ENCODE assay signal across 8 mouse cellular contexts in the genomic region with DNA sequence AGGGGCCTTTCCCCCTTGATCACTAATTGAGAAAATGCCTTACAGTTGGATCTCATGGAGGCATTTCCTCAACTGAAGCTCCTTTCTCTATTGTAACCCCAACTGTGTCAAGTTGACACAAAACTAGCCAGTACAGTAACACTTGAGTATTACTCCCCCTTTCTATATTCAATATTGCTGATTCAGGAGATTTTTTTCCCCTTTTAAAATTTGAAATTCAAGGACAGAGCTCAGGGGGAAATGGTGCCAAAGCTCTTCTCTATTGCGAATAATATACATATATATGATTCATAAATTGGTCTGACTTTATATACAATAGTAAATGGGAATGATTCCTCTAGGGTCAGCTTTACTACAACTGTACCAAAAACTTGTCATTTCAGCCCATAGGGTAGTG. TPM values are rescaled to one million over a fixed set of nuclear protein-coding genes. Genes with fewer than 3 reads are reported as not detected.
DNase-seq lines count a peak whose midpoint lies in the region; ATAC-seq and TF ChIP-seq lines count a peak whose summit lies in the region.

No protein-coding gene starts in this region.

- H3K4me1 ChIP-seq in heart, postnatal 0 days (ENCODE audit: control insufficient read depth, insufficient read depth), result peaks cover 23% of the 10 kb centered on the region
- peaks cover 0 to 14% of the 10 kb centered on the region in 2 experiments; a peak in 3 of 4 replicates for H3K4me1 ChIP-seq in MEL (ENCODE audit: control insufficient read depth in 1 of 2, insufficient read depth in 2 of 2, low read length in 2 of 2)
- H3K4me1 ChIP-seq in hindbrain, embryonic 11.5 days (replicated peaks; ENCODE audit: control insufficient read depth, insufficient read depth, low read length), result no peaks in the 10 kb centered on the region
- peaks cover 36% of the 10 kb centered on the region for H3K4me1 ChIP-seq in midbrain, embryonic 10.5 days

- H3K79me2 ChIP-seq in MEL (ENCODE audit: control insufficient read depth, insufficient read depth, low read length, poor library complexity), result peaks cover 16% of the 10 kb centered on the region

- H3K4me3 ChIP-seq in heart, postnatal 0 days (ENCODE audit: low read depth, low read length), result peak overlapping the region; percentile 84
- peak overlapping the region; percentile 63 to 99 for H3K4me3 ChIP-seq in MEL (ENCODE audit: control insufficient read depth in 1 of 2, insufficient read depth in 1 of 2, low read depth in 2 of 2, low read length in 2 of 2)
- H3K4me3 ChIP-seq in hindbrain, embryonic 11.5 days (ENCODE audit: low read depth, low read length), result peak overlapping the region; percentile 89
- H3K4me3 ChIP-seq in midbrain, embryonic 10.5 days, result peak overlapping the region; percentile 90

- 10% methylated on average over 1 of the region's 1 CpGs for WGBS in heart, postnatal 0 days
- WGBS in hindbrain, embryonic 11.5 days, result 10% methylated on average over 1 of the region's 1 CpGs
- 11% methylated on average over 1 of the region's 1 CpGs for WGBS in midbrain, embryonic 10.5 days

- no peak for TF ChIP-seq RAD21 in MEL (IDR thresholded peaks at IDR 0.05; ENCODE audit: low read depth, low read length)

- H3K27ac ChIP-seq in heart, postnatal 0 days (ENCODE audit: low read depth), result no peak overlapping the region
- no peak overlapping the region for H3K27ac ChIP-seq in MEL (ENCODE audit: control insufficient read depth, low read depth, low read length)
- H3K27ac ChIP-seq in hindbrain, embryonic 11.5 days (ENCODE audit: low read depth, low read length), result no peak overlapping the region
- H3K27ac ChIP-seq in midbrain, embryonic 10.5 days (replicated peaks), result no peak overlapping the region

- TF ChIP-seq CTCF in heart, postnatal 0 days (IDR thresholded peaks at IDR 0.05; ENCODE audit: low read depth), result no peak
- TF ChIP-seq CTCF in MEL (IDR thresholded peaks at IDR 0.05 in 2 of 3, conservative IDR thresholded peaks at IDR 0.05 in 1 of 3; ENCODE audit: control insufficient read depth in 1 of 3, insufficient read depth in 1 of 3, low read depth in 2 of 3, low read length in 3 of 3, poor library complexity in 1 of 3, severe bottlenecking in 1 of 3), result no peak

- TF ChIP-seq EP300 in heart, postnatal 0 days (IDR thresholded peaks at IDR 0.05; ENCODE audit: low read depth), result no peak
- TF ChIP-seq EP300 in MEL (IDR thresholded peaks at IDR 0.05; ENCODE audit: low read depth in 1 of 2, low read length in 2 of 2), result no peak

- no peak for TF ChIP-seq POLR2A in MEL (IDR thresholded peaks at IDR 0.05; ENCODE audit: control insufficient read depth in 1 of 2, insufficient read depth in 1 of 2, low read depth in 1 of 2, low read length in 2 of 2, poor library complexity in 1 of 2)

- no peaks in the 10 kb centered on the region for H3K9me3 ChIP-seq in heart, postnatal 0 days (replicated peaks; ENCODE audit: control insufficient read depth, low read length)
- no peaks in the 10 kb centered on the region for H3K9me3 ChIP-seq in MEL (replicated peaks; ENCODE audit: insufficient read depth, low read length)
- H3K9me3 ChIP-seq in hindbrain, embryonic 11.5 days (ENCODE audit: control insufficient read depth, low read length), result no peaks in the 10 kb centered on the region
- no peaks in the 10 kb centered on the region for H3K9me3 ChIP-seq in midbrain, embryonic 10.5 days (replicated peaks)

- H3K4me2 ChIP-seq in heart, postnatal 0 days (ENCODE audit: low read depth, low read length), result peak overlapping the region; percentile 83
- no peak overlapping the region for H3K4me2 ChIP-seq in hindbrain, embryonic 11.5 days (replicated peaks; ENCODE audit: low read depth, low read length)

- no peak for DNase-seq in heart, postnatal 0 days (ENCODE audit: low spot score)
- no peak for DNase-seq in heart, postnatal 4 days
- DNase-seq in MEL (ENCODE audit: low read depth, low spot score), result no peak
- DNase-seq in hindbrain, embryonic 11.5 days (ENCODE audit: low spot score), result no peak
- DNase-seq in midbrain, embryonic 10.5 days (ENCODE audit: low spot score), result no peak
- no peak for DNase-seq in spleen, postnatal 36 days (ENCODE audit: low spot score in 2 of 2)
- DNase-seq in B cell, adult 2 months, result no peak

- H3K9ac ChIP-seq in heart, postnatal 0 days (replicated peaks; ENCODE audit: low read depth, low read length), result peak overlapping the region; percentile 88; the same call in 1 of the 2 replicates
- no peak overlapping the region; the same call in 1 of the 2 replicates for H3K9ac ChIP-seq in MEL (ENCODE audit: control insufficient read depth, low read depth, low read length, poor library complexity, severe bottlenecking)
- H3K9ac ChIP-seq in hindbrain, embryonic 11.5 days (ENCODE audit: low read depth, low read length), result no peak overlapping the region

- no peaks in the 10 kb centered on the region for H3K36me3 ChIP-seq in heart, postnatal 0 days (replicated peaks; ENCODE audit: control insufficient read depth, insufficient read depth, low read length)
- H3K36me3 ChIP-seq in MEL (ENCODE audit: control insufficient read depth in 1 of 2, insufficient read depth in 2 of 2, low read length in 2 of 2), result peaks cover 0 to 7% of the 10 kb centered on the region in 2 experiments; a peak in 2 of 4 replicates
- H3K36me3 ChIP-seq in hindbrain, embryonic 11.5 days (ENCODE audit: control insufficient read depth, insufficient read depth, low read length), result no peaks in the 10 kb centered on the region
- no peaks in the 10 kb centered on the region for H3K36me3 ChIP-seq in midbrain, embryonic 10.5 days

- ATAC-seq in heart, postnatal 0 days (ENCODE audit: insufficient read depth, low read depth), result no peak
- no peak for ATAC-seq in hindbrain, embryonic 11.5 days (ENCODE audit: low FRiP score)
- no peak for ATAC-seq in activated CD4-positive, CD25-positive, alpha-beta regulatory T cell, adult 4 months

- H3K27me3 ChIP-seq in heart, postnatal 0 days (ENCODE audit: control insufficient read depth, insufficient read depth, low read length), result no peaks in the 10 kb centered on the region
- no peaks in the 10 kb centered on the region for H3K27me3 ChIP-seq in MEL (ENCODE audit: control insufficient read depth in 1 of 2, insufficient read depth in 2 of 2, low read length in 2 of 2)
- H3K27me3 ChIP-seq in hindbrain, embryonic 11.5 days (ENCODE audit: control insufficient read depth, insufficient read depth, low read length), result no peaks in the 10 kb centered on the region
- H3K27me3 ChIP-seq in midbrain, embryonic 10.5 days (ENCODE audit: low read depth, poor library complexity, severe bottlenecking), result no peaks in the 10 kb centered on the region

TF ChIP-seq in MEL, 35 proteins besides CTCF, POLR2A, EP300 and RAD21:
- TF ChIP-seq MAFK (IDR thresholded peaks at IDR 0.05; ENCODE audit: borderline replicate concordance, low read depth, low read length), result peak; percentile 95
- TF ChIP-seq TAL1 (IDR thresholded peaks at IDR 0.05; ENCODE audit: low read length), result no peak
TF ChIP-seq in MEL: peak in this region for 1.

RNA-seq across cellular contexts. Expression of a gene that starts 0.3 kb away (rescaled TPM):
- 4.1 and 4.9 TPM in 2 replicates for total RNA-seq in heart, postnatal 0 days (2014; rRNA removed; ENCODE audit: low replicate concordance)
- 3.0 and 3.4 TPM in 2 replicates for polyA plus RNA-seq in heart, postnatal 0 days (2015; fragmentation: Nextera tagmentation; extraction: Ambion mirVana)
- 1 to 10 TPM; 6.4 to 7.6 TPM for total RNA-seq in heart, postnatal 4 days (2021)
- total RNA-seq in MEL (2012; rRNA removed), result 3.3 and 3.7 TPM in 2 replicates
- polyA plus RNA-seq in MEL (2012; ENCODE audit: insufficient read depth in 1 of 2, insufficient read length in 2 of 2, low read depth in 1 of 2, low replicate concordance in 2 of 2, missing spikeins in 1 of 2), result 10 to 100 TPM in 1 of 2 experiments, 1 to 10 TPM in 1; 5.4 to 29.6 TPM
- 11.6 TPM in 2 replicates for polyA plus RNA-seq in hindbrain, embryonic 11.5 days (2014; fragmentation: Nextera tagmentation; extraction: Ambion mirVana)
- polyA plus RNA-seq in midbrain, embryonic 10.5 days (2016; fragmentation: Nextera tagmentation; extraction: Ambion mirVana), result 9.1 and 10.5 TPM in 2 replicates
- 1 to 10 TPM; 4.6 to 7.3 TPM for polyA plus RNA-seq in activated CD4-positive, CD25-positive, alpha-beta regulatory T cell, adult 4 months (2017; shearing (Covaris generic))
